Mouse (Mus musculus) midbrain, embryonic 13.5 days (tissue): ENCODE data around the gene Tmem50b. TPM values are rescaled to one million over a fixed set of nuclear protein-coding genes. Genes with fewer than 3 reads are reported as not detected.
"Not testable (repeated sequence)": the region's sequence is repeated elsewhere in the genome, so short reads cannot be mapped to it uniquely, and the experiment has no call there.

Experiments used
- ATAC-seq: fragments of 200-750 bp; cut with Nextera tagmentation; 2 replicates; pipeline ENCODE4 v1.8.0; 2017; ENCODE audit warnings: mild to moderate bottlenecking, moderate TSS enrichment, moderate library complexity
- H3K27ac ChIP-seq: fragments of 300-500 bp; sonication (generic); 2 replicates; pipeline ENCODE4 v1.5.1; 2015; ENCODE audit warnings: inconsistent platforms, mild to moderate bottlenecking, moderate library complexity
- H3K27me3 ChIP-seq: fragments of 300-500 bp; sonication (generic); 2 replicates; pipeline ENCODE4 v1.6.1; 2015; ENCODE audit warnings: mild to moderate bottlenecking, inconsistent platforms
- H3K36me3 ChIP-seq: fragments of 300-500 bp; sonication (generic); 2 replicates; pipeline ENCODE4 v1.6.1; 2015; ENCODE audit warnings: mild to moderate bottlenecking, inconsistent platforms
- H3K4me1 ChIP-seq: fragments of 300-500 bp; sonication (generic); replicated peaks from 2 replicates; pipeline ENCODE4 v1.6.1; 2015; ENCODE audit warnings: inconsistent platforms
- H3K4me2 ChIP-seq: fragments of 300-500 bp; sonication (generic); replicated peaks from 2 replicates; pipeline ENCODE4 v1.6.1; 2015; ENCODE audit warnings: moderate library complexity, mild to moderate bottlenecking, inconsistent platforms
- H3K4me3 ChIP-seq: fragments of 300-500 bp; sonication (generic); replicated peaks from 2 replicates; pipeline ENCODE4 v1.5.1; 2015; ENCODE audit warnings: mild to moderate bottlenecking, inconsistent platforms
- H3K9ac ChIP-seq: fragments of 300-500 bp; sonication (generic); replicated peaks from 2 replicates; pipeline ENCODE4 v1.6.1; 2015; ENCODE audit warnings: mild to moderate bottlenecking, inconsistent platforms
- H3K9me3 ChIP-seq: fragments of 300-500 bp; sonication (generic); 2 replicates; pipeline ENCODE4 v1.6.1; 2016; ENCODE audit warnings: mild to moderate bottlenecking, inconsistent platforms
- WGBS: fragments of 180-500 bp; shearing (Covaris S2); methylation state at CpG from one replicate; pipeline ENCODE4 v1.1.7; 2015; 5-methylcytosine and 5-hydroxymethylcytosine counted together
- microRNA-seq: library from miRNA; unstranded; fragments of <30 nt; microRNA quantifications from one replicate; pipeline ENCODE4, GENCODE M21; 2016
- polyA plus RNA-seq: library from polyadenylated mRNA; unstranded; fragments of >200 nt; fragmentation: Nextera tagmentation; extraction: Ambion mirVana; gene quantifications from 2 replicates; pipeline ENCODE4 v1.2.1, GENCODE M21; 2015

Gene Tmem50b
- polyA plus RNA-seq, 1 experiment from 2014 or later = 55.1 TPM

DNA sequence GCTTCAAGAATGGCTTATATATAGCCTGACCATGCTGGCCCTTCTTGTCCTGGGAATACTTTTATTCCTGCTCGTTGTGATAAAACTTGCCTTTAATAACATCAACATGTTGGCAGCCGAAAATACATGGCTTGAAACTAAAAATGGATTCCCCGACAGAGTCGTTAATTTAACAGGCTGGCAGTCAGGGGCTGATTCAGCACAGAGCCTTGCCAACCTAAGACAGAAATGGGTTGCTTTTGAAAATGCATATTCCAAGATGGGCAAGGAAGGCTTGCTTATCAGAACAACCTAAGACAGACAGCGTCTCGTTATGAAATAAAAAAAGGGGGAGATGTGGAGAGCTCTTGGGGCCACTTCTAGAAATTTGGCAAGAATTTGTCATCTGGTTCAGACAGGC is 65.7 kb downstream of the Tmem50b start:
- Histone ChIP-seq H3K27me3 (no peaks in the 10 kb centered on the region), H3K4me2 (no peak overlapping the region), H3K36me3 (no peaks in the 10 kb centered on the region), H3K27ac (no peak overlapping the region), H3K9me3 (no peaks in the 10 kb centered on the region), H3K4me3 (no peak overlapping the region), H3K4me1 (no peaks in the 10 kb centered on the region), H3K9ac (no peak overlapping the region)
- WGBS = 85% methylated on average over 6 of the region's 6 CpGs
- no peak for ATAC-seq

DNA sequence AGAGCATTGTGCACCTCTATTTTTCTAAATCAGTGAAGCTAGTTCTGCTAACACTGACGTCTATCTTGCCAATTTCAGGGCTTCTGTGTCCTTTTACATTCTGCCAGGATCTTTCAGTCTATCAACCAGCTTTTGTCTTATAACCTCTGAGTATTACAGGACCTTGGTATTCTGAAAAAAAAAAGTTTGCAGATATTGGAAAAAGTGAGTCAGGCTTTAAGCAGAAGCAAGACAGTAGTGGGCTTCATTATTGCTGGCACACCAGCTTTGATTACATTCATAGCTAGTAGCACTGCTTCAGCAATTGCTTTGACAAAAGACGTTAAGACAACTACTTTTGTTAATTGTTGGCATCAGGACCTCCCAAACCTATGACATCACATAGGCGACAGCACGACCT is 66.8 kb downstream of the Tmem50b start:
- not testable (repeated sequence) for H3K27ac ChIP-seq, H3K36me3 ChIP-seq, ATAC-seq, H3K4me2 ChIP-seq, H3K9ac ChIP-seq, H3K27me3 ChIP-seq, H3K4me3 ChIP-seq, H3K4me1 ChIP-seq, H3K9me3 ChIP-seq
- 76% methylated on average over 4 of the region's 4 CpGs for WGBS

- Histone ChIP-seq H3K9ac (no peak overlapping the region), H3K4me3 (no peak overlapping the region), H3K27ac (no peak overlapping the region), H3K27me3 (no peaks in the 10 kb centered on the region), H3K36me3 (no peaks in the 10 kb centered on the region), H3K4me2 (no peak overlapping the region), H3K9me3 (no peaks in the 10 kb centered on the region), H3K4me1 (no peaks in the 10 kb centered on the region)
- WGBS = 89% methylated on average over 9 of the region's 9 CpGs
- no peak for ATAC-seq
Measured at GRCm38 (mm10) chr16:91528578-91528977, 69.0 kb downstream of the Tmem50b start.

- no peaks in the 10 kb centered on the region for H3K4me1 ChIP-seq
- no peaks in the 10 kb centered on the region for H3K9me3 ChIP-seq
- no peaks in the 10 kb centered on the region for H3K36me3 ChIP-seq
- H3K9ac ChIP-seq = no peak overlapping the region
- H3K4me3 ChIP-seq = no peak overlapping the region
- no peaks in the 10 kb centered on the region for H3K27me3 ChIP-seq
- H3K27ac ChIP-seq = no peak overlapping the region
- ATAC-seq = no peak
- WGBS = 69% methylated on average over 5 of the region's 5 CpGs
- H3K4me2 ChIP-seq = no peak overlapping the region
Measured at GRCm38 (mm10) chr16:91527500-91527899, 70.1 kb downstream of the Tmem50b start.

GRCm38 (mm10) chr16:91527051-91527450 is 70.5 kb downstream of the Tmem50b start:
- no peaks in the 10 kb centered on the region for H3K27me3 ChIP-seq
- WGBS = 78% methylated on average over 10 of the region's 10 CpGs
- H3K4me1 ChIP-seq = no peaks in the 10 kb centered on the region
- H3K27ac ChIP-seq = no peak overlapping the region
- no peaks in the 10 kb centered on the region for H3K9me3 ChIP-seq
- no peak for ATAC-seq
- H3K4me2 ChIP-seq = no peak overlapping the region
- H3K4me3 ChIP-seq = no peak overlapping the region
- H3K36me3 ChIP-seq = no peaks in the 10 kb centered on the region
- H3K9ac ChIP-seq = no peak overlapping the region

GRCm38 (mm10) chr16:91526274-91526673 is 71.3 kb downstream of the Tmem50b start:
- no peak for ATAC-seq
- H3K4me1 ChIP-seq = no peaks in the 10 kb centered on the region
- no peaks in the 10 kb centered on the region for H3K36me3 ChIP-seq
- no peak overlapping the region for H3K9ac ChIP-seq
- no peak overlapping the region for H3K27ac ChIP-seq
- H3K9me3 ChIP-seq = no peaks in the 10 kb centered on the region
- WGBS = 92% methylated on average over 6 of the region's 6 CpGs
- no peak overlapping the region for H3K4me2 ChIP-seq
- H3K4me3 ChIP-seq = no peak overlapping the region
- no peaks in the 10 kb centered on the region for H3K27me3 ChIP-seq

Small RNA genes within 50 kb of the gene (microRNA-seq; reads per million reads assigned to microRNA genes)
- gene Mir6367 = not detected

Other genes with a start within 250 kb of the Tmem50b start
- gene Ifnar2, start 225.0 kb downstream of the Tmem50b start, polyA plus RNA-seq = 28.3 and 31.6 TPM in 2 replicates
- not detected in 2 replicates for gene Gm21970, start 206.1 kb downstream of the Tmem50b start, polyA plus RNA-seq
- 7.1 and 7.6 TPM in 2 replicates for gene Il10rb, start 191.6 kb downstream of the Tmem50b start, polyA plus RNA-seq
- 54.7 and 55.2 TPM in 2 replicates for gene Ifnar1, start 112.6 kb downstream of the Tmem50b start, polyA plus RNA-seq
- gene Ifngr2, start 50.7 kb downstream of the Tmem50b start, polyA plus RNA-seq = 57.6 and 63.5 TPM in 2 replicates
- 7.2 and 8.0 TPM in 2 replicates for gene Dnajc28, start 21.2 kb upstream of the Tmem50b start, polyA plus RNA-seq
- 72.3 and 73.7 TPM in 2 replicates for gene Gart, start 49.2 kb upstream of the Tmem50b start, polyA plus RNA-seq
- 146 and 159 TPM in 2 replicates for gene Son, start 49.7 kb upstream of the Tmem50b start, polyA plus RNA-seq
- gene Donson, start 91.0 kb upstream of the Tmem50b start, polyA plus RNA-seq = 21.9 and 26.9 TPM in 2 replicates
- 103 and 110 TPM in 2 replicates for gene Cryzl1, start 131.2 kb upstream of the Tmem50b start, polyA plus RNA-seq
- gene Itsn1, start 131.5 kb upstream of the Tmem50b start, polyA plus RNA-seq = 61.6 and 62.7 TPM in 2 replicates